Mouse (Mus musculus): ENCODE measurements around the gene Gipc3.

The Gipc3 gene

DNA sequence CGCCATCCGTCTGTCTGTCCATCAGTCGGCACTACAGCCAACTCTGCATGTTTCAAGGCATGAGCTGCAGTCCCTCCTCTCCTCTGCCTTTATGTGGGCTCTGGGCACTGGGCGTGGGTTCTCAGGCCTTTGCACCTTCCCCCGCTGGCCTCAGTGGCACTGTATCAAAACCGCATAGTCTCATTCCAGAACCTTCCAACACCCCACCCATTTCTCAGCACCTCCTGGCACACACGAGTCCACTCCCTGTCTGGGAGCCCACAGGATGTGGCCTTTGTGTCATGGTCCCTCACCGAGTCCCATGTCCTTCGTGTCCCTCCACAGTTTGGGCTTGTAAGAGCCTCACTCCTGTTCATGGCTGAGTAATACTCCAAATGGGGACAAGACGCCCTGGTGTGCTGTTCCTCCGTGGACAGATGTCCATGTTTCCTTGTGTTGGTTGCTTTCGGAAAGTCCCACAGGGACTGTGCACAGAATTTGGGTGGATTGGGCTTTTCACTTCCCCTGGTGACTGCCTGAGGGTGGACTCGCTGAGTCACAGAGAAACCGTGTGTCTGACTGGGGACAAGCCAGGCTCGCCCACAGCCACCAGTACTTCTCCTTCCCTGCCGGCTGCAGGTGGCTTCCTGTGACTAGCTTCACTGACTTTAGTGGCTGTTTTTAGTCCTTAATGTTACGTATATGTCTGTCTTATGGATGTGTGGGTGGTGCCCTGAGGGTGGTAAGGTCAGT lies 44.5 kb downstream of the Gipc3 start:
- no peak for DNase-seq

DNA sequence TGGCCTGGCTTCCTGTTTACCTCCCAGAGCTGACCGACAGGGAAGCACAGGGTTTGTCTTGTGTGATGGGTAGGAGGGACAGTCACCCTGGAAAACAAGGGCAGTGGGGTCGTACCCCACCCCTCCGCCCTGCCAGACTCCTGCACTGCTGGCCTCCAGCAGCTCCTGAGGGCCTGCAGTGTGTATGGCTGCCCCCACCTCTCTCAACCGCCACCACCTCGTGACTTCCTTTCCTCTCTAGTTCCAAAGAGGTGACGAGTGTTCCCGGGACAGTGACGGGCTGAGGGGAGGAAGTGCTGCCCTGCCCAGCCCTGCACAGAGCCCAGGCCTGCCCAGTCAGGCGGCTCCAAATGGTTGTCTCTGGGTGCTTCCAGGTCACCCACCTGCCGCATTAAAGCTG lies 45.2 kb downstream of the Gipc3 start:
- peak; percentile 82 for DNase-seq

DNA sequence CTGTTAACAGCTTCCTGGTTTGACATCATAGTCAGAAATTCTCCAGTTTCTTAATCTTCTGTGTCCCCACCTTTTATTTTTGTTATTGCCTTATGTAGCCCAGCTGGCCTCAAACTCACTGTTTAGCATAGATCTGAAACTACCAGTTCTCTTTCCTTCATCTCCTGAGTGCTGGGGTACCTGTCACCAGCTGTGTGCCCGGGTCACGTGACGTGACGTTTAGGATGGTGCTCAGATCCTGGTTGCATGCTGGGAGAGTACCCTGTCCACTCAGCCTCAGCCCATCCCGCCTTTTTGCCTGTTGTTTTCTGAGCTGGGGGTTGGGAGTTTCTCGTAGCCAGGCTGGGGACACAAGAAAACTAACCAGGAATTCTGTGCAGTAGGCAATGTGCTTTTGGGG lies 45.8 kb downstream of the Gipc3 start:
- DNase-seq: no peak

DNA sequence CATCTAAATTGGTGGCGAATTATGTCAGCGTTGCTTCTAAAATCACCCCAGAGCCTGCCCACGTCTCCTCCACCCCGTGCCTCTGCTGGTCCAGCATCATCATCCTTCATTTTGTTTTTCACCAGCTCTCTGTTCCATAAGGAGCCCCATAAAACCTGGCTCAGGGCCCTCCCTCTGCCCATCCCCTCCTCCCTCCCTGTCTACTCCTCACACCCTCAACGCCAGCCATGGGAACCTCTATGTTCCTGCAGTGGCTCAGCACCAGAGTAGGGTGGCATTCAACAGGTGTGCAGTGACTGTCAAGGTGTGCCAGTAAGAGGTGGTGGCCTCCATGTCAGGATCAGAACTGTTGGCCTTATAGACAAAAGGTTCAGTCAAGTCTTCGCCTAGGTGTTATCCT lies 47.9 kb downstream of the Gipc3 start:
- no peak for DNase-seq

DNA sequence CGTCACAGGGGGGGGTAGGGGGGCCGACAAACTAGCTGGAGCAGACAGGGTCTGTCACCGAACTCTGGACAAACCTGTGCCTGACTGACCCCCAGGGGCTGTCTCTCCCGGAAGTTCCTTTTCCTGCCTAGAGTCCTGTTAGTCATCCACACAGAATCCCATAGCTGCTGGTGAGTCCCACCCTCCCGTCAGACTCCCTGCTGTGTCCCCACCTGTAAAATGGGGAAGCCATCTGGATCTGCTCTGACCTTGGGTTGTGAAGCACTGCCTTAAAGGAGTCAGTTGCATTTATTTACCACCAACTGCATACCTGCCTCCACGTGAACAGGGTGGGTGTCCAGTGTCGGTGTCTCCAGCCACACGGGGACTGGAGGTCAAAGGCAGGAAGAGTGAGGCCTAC lies 48.6 kb downstream of the Gipc3 start:
- DNase-seq: no peak

DNA sequence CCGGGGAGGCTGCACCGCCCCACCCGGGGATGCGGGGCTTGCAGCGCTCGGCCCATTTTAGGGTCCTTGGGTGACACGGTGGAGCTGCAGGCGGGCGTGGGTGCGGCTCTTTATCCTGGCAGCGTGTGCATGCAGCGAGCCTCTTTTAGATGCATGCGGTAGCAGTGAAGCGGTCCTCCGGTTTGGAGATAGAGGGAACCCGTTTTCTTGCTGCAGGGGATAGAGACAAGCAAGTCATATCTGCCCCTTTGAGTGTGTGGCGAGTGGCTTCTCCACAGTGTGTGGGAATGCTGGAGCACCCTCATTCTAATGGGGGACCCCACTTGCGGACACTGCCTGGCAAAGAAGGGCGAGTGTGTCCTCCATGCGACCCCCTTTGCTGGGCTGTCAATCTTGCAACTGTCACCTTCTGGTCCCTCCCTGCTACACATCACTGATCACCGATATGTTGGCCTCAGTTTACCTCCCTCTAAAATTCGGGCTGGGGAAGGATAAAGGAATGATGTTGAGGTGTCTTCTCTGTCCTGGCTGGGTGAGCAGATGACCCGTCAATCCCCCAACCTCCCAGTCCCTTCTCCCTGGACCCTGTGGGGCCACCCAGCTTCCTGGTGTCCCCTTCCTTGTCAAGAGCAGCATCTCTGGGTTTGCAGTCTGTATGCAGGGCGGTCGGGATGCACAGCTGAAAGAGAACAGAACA lies 49.6 kb downstream of the Gipc3 start:
- DNase-seq: no peak

DNA sequence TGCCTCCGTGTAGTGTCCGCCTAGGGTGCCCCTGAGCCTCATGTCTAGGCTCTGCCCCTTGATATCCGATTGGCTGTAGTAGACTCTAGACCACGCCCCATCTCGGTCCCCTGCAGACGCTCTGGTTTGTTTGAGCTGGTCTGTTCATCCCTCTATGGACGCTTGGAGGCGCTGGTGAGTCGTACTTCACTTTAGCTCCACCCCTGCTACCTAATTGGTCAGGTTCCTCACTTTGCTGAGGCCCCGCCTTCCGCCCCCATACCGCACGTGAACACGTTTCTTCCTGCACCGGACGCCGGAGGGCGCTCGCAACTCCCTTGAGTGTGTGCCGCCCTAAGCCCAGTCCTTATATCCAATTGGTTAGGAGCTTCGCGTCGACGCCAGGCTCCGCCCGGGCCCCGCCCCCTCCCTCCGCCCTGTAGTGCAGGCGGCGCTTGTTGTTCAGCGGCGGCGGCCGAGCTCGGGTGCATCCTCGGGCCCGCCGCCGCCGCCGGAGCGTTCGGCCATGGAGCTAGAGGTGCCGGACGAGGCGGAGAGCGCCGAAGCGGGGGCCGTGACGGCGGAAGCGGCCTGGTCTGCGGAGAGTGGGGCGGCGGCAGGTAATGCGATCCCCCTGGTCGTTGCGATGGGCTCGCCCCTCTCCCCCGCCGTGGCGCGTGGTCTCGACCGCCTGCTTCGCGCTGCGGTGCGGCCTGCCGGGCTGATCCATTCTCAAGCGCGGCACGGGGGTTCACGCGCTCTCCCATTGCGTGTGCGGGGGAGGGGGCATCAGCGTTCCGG lies 50.3 kb downstream of the Gipc3 start, which contains the start of gene Pip5k1c:
Gene Pip5k1c, plus strand, starts transcription at position 410 of the 780 bp plus-strand sequence.
- DNase-seq: peak; percentile 100

DNA sequence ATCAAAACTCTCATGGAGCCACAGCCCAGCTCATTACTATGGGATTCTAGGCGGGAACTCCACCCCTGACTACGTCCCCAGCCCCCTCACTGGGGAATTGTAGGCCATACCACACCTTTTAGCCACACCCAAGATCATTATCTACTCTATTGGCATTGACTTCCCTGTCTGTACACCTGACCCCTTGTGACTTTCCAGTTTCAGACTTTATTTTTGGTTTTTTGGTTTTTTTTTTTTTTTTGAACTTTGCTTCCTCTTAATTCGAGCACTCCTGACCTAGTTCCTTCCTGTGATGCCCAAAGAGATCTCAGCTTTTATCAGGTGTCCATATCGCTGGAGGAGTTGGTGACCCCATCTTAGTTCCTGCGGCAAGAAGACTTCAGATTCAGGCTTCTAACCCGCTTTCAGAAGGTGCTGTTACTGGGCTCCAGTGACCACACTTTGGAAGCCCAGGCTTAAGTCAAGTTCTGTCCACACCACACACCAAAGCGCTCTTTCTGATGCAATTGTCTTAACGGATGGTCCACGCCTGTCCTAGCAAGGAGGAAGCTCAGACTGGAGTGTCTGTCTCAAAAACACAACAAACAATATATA lies 51.5 kb downstream of the Gipc3 start, which contains the start of gene Tjp3:
Gene Tjp3, minus strand, starts transcription at position 71 of the 594 bp plus-strand sequence.
- DNase-seq: no peak

DNA sequence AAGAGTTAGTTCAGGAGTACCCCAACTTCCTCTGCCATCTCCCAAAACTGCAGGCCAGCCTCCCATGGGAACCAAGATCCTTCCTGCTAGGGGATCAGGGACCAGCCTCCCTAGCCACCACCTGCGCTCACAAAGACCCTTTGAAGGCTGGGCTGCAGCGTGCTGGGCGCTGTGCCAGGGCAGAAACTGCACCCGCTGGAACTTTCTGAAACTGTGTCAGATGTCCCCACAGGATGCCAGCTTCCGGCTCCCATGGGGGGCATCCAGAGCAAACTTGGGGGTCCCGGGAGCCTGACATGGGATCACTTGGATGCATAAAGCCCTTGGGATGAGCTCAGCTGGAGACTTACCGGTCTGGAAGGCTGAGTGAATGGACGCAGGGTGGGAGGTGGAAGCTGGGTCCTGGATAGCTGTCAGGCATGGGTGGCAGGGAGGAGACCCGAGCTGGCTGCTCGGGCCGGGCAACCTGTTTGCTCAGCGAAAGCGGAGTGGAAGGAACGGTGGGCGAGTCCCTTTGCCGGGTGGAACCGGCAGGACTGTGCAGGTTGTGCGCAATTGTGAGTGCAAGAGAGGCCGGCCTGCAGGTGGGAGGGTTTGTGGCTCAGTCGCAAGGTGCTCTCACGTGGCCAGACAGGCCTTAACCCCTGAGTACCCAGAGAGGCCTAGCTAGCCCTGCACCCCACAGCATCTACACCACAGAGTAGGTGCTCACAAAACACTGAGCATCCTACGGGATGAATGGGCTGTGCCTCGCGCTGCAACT lies 52.2 kb downstream of the Gipc3 start:
- DNase-seq: peak; percentile 61

DNA sequence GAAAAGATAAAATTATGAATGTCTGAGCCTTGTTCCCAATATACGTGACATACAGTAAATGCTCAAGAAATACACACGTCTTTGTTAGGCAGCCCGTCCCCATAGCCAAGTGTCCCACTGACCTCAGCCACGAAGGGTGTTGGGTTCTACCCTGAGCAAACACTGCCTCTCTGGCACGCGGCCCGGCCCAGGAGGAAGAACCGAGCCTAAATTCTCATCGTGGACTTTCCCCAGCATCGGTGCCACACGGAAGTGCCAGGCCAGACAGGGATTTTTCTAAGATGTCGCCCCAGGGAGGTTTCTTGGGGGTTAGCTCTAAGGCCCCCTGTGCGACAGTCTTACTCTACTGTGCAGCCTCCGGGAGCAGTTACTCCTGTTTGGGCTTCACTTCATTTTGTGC lies 53.3 kb downstream of the Gipc3 start:
- DNase-seq: no peak

DNA sequence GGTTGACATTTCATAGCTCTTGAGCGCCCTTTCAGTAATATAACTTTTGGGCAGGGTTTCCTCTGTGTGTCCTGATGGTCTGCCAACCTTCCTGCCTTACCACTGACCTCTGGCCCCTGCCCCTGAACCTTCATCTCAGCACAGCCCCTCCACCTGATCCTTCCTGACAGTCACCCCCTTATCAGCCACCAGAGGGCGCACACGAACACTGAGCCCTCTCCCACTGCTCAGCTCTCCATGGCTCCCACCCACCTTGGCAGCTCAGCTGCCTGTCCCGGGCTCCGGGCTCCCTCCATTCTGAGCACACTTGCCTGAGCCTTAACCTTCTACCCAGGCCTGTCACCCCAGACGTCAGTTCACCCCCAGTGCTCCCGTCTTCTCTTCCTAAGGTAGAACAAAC lies 53.8 kb downstream of the Gipc3 start:
- DNase-seq: peak; percentile 81

DNA sequence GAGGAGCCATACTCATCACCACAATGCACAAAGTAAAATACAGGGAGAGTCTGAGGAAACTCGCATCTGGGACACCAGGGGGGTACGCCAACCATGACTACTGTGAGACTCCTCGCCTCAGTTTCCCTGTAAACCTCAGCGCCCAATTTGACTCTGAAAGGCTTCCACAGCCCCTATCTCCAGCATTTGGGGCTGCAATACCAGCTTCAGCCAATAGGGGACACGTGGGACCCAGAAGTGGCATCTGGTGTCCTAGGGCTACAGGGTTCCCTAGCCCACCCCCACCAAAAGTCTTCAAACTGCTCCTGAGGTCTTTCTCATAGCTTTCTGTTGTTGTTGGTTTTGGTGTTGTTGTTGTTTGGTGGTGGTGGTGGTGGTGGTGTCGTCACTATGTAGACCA lies 54.5 kb downstream of the Gipc3 start:
- DNase-seq: peak; percentile 65

DNA sequence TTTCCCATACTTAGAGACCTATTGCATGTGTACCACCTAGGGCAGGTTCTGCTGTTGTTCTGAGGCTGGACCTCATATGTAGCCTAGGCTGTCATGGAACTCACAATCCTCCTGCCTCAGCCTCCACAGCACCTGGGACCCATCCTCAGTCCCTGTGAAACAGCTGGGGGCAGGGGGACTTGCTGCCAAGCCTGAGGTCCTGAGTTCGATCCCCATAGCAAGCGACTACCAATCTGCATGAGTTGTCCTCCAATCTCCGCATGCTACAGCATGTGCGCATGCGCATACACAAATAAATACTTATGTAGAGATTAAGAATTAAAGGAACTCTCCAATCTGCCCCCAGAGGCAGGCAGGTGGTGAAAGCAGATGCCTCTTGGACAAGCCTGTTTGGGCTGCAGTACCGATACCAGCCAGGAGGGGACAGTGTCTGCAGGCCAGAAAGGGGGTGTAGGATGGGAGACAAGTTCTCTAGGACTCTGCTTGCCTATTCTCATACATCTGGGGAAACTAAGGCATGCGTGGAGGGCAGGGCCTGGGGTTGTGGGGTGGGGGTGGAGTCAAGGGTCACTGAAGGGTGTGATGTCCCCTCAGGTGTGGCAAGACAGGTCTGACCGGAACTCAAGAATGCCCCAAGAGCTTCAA lies 55.4 kb downstream of the Gipc3 start:
- DNase-seq: peak; percentile 84

DNA sequence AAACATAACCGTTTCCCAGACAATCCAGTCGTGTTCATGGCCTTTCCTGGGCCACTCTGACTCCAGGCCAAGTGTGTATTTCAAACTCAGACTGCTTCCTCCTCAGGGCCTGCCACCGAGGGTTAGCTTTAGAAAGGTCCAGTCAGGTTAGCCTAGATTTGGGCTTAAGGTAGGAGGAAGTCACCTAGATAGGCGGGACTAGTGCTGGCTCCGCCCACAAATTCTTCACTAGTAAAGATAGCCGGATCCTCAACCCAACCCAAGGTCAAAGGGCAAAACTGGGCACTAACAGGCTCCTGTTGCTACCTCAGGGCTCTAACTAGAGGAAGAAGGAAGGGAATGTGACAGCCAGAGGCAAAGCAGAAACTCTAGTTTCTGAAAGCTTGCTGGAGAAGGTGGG lies 56.5 kb downstream of the Gipc3 start:
- DNase-seq: peak; percentile 53

DNA sequence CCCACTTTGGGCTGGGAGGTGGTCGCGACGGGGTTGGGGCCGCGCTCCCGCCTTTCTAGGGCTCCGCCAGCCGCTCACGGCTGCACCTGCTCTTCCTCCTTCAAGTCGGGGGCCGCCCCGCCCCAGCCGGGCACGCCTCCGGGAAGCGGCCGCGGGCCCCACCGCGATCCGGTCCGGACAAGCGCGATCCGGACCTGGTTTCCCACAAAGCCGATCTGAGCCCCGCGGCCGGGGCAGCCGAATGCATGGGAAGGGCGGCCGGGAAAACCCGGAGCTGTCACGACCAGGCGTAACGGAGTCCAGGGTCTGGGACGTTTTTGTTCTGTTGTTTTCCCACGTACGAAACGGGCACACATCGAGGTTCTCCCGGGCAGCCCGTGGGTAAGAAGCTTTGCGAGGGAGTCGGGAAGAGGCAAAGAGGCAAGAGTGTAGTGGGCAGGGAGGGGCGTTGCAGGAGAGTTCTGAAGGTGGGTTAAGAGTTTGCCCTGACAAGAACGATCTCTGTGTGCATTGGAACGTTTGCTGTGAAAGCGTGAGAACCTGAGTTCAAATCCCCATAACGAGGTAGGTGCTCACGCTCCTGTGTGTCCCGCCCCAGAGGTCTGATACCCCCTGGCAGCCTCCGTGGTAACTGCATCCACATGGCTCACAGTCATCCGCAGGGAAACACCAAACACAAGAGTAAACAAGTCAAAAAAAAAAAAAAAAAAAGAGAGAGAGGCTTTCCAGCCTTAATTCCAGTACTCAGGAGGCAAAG lies 57.2 kb downstream of the Gipc3 start:
- DNase-seq: peak; percentile 96

Measured in lung, postnatal 10 days (tissue).